Mouse (Mus musculus) B cell, adult 2 months (primary cell): Measurements from ENCODE around the gene Cdc42ep4.

Experiments used
- DNase-seq, 2 experiments: peaks; one replicate each; pipeline ENCODE4 v3.0.0; 2022

Gene Cdc42ep4

GRCm38 (mm10) chr11:113681979-113682378, 69.7 kb downstream of the Cdc42ep4 start:
- no peak for DNase-seq

DNA sequence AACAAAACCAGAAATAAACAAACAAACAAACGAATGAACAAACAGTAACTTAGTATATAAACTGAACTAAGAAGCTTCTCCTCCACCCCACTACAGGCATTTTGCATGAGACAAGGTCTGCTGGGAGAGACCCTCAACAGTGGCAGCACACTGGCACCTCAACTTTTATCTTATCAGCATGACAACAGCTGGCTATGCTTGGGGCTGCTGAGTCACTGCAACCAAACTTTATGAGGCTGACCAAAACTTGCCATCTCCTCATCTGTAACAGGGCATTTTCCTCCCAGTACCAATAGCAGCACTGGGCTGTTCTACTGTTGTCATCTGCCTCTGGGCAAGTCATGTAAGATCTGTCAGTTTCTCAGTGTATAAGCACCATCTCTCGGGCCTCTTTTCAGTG, 70.7 kb downstream of the Cdc42ep4 start:
- no peak for DNase-seq

GRCm38 (mm10) chr11:113678373-113678772, 73.3 kb downstream of the Cdc42ep4 start:
- no peak for DNase-seq

DNA sequence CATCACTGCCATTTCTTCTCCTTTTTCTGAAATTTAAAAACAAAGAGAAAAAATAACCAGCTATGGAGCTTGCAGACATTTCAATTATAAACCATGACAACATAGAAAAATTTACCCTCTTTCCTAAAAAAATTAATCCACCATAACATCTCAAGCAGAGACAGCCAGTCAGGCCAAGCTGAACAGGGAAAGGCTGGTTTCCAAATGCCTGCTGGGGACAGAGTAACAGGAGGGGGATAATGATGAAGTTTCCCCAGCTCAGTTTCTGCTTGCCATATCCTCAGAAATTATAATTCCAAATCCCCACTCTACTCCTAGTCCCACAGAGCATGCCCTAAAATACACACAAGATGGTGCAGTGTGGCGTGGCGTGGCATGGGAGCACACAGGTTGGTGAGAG, 74.3 kb downstream of the Cdc42ep4 start:
- DNase-seq: no peak
